Mouse (Mus musculus): Measurements from ENCODE around the gene H2-M5.
"Not testable (repeated sequence)": the region's sequence is repeated elsewhere in the genome, so short reads cannot be mapped to it uniquely, and the experiment has no call there.

The H2-M5 gene

DNA sequence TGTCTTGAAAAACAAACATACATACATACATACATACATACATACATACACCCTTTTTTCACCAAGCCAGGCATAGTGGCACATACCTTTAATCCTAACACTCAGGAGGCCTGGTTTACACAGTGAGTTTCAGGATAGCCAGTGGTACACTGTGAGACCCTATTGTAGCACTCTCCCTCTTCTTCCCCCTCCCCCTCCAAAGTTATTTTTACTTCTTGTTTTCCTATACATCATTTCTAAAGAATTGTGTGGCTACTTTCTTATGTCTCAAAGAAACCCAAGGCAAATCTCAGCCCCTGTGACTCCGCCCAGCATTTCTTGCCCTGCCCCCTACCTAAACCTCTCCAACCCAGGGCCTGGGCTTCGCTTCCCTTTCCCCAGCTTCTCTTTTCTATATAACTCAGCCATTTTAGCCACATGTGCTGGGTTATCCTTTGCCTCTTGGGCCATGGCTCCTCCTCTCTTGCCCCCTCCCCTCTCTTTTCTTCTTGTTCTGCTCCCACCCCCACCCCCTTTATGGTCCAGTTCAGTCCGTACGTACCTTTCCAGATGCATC, 4.5 kb upstream of the H2-M5 start:
- DNase-seq (ENCODE audit: low spot score): no peak

- DNase-seq (ENCODE audit: low spot score): no peak
Measured at GRCm38 (mm10) chr17:36992336-36993104, 3.2 kb upstream of the H2-M5 start.

- DNase-seq (ENCODE audit: low spot score): not testable (repeated sequence)
Measured at GRCm38 (mm10) chr17:36990630-36991029, 1.3 kb upstream of the H2-M5 start.

DNA sequence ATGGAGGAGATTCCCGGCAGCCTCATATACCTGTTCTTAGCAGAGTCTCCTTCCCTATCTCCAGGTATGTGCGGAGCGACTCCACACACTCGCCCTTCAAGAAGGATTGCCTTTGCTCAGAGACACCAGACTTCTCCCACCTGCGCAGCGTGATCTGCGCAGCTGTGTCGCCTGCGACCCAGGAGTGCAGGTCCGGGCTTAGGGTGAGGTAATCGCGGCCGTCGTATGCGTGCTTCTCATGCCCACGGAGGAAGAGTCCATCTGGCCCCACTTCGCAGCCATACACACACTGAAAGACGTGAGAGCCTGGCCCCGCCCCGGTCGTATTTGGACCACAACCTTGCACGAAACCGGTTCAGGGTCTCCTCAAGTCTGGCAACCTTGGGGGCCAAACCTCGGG, 862 bp downstream of the H2-M5 start:
- DNase-seq (ENCODE audit: low spot score): no peak

DNA sequence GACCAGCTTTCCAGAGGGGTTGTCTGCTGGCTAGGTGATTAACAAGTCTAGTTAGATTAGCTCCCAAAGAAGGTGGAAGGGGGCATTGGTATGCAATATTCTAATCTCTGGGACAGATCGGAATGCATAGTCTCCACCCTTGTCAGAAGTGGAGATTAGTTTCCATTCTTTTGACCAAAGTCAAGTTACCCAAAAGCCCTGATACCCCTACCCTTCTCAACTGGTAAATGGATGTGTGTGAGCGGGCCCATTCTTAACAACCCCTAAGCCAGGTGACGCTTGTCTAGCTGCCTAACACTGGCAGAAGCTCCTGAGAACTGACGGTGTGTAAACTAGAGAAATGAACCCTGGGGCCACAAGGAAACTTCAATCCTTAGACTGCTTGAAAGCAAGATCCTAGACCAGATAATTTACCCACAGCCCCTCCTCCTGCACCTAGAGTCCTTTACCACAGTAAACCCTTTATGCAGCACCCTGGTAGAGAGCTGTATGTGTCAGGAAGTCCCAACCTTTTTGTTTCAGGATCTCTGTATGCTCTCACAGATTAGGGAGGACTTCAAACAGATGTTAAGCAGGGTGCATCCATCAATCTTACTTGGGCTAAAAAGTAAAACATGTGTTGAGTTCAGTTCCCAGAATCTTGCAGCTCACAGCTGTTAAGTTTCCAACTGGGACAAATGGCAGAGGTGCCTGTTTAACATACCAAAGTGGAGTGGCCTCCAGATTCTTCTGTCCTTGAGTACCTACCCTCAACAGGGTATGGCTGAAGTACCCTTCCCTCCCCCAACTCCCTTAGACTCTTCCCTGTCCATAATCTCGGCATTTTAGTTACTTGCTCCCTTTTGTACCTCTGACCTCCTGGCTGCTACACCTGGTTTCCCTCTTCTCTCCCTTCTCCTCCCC, 6.8 kb downstream of the H2-M5 start:
- no peak for DNase-seq (ENCODE audit: low spot score)

DNA sequence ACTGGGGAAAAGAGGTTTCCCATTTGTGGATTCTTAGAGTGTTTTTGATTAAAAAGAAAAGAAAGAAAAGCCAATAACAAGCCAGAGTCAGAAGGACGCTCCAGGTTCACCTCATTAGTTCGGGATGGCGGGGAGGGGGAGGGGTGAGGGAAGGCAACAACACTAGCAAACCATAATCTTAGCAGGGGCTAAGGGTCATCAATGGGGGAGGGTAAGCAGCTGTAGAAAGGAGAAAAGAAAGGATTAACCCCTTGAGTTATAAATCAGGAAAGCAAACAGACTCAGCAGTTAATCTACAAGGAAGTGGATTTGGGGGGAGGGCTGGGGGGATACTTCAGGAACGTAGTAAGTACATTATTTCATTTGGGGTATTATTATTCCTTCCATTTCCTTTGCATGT, 7.5 kb downstream of the H2-M5 start:
- DNase-seq (ENCODE audit: low spot score): no peak

GRCm38 (mm10) chr17:36981221-36981813, 8.0 kb downstream of the H2-M5 start, which contains the start of gene 2410137M14Rik:
TSS of gene 2410137M14Rik (minus strand) at chr17:36981237.
- DNase-seq (ENCODE audit: low spot score): no peak

DNA sequence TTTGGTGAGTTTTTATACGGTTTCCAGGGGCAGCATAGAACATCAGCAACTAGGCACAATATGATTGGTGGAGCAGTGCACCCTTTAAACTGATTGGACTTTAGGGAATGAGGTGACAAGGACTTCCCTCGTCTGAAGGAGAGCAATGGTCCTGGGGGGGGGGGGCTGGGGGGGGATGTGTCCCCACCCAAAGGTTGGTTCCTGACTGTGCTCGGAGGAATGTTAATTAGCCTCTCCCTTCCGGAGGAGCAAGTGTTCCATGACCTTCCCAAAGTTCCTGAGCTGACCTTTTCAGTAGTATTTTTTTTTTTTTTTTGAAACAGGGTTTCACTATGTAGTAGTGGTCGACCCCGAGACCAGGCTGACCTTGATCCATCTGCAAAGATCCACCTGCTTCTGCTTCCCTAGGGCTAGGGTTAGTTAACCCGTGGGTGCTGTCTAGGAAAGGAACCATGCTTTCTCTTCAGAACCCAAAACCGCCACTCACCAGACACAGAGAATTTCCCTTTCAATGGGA, 16.0 kb downstream of the H2-M5 start:
- DNase-seq (ENCODE audit: low spot score): no peak

GRCm38 (mm10) chr17:36972791-36973190, 16.5 kb downstream of the H2-M5 start:
- DNase-seq (ENCODE audit: low spot score): no peak

GRCm38 (mm10) chr17:36971172-36971850, 18.0 kb downstream of the H2-M5 start:
- no peak for DNase-seq (ENCODE audit: low spot score)

GRCm38 (mm10) chr17:36970316-36970890, 18.9 kb downstream of the H2-M5 start:
- no peak for DNase-seq (ENCODE audit: low spot score)

GRCm38 (mm10) chr17:36966875-36967274, 22.5 kb downstream of the H2-M5 start:
- DNase-seq (ENCODE audit: low spot score): no peak

GRCm38 (mm10) chr17:36961125-36961524, 28.2 kb downstream of the H2-M5 start:
- DNase-seq (ENCODE audit: low spot score): no peak

DNA sequence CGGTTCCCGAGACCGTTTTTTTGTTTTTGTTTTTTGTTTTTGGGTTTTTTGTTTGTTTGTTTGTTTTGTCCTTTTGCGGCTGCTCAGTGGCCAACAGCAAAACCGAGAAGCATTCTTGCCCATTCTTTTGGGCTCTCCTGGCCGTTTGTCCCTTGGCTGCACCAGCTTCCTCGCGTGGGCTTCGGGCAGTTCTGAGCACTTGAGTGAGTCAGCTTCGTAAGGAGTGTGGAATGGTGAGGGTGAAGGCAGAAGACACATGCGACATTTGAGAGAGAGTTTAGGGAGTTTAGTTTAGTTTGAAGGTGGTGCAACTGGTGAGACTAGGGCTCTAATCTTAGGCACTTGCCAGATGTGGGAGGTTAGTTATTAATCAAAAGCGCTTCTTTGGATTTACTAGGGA, 30.5 kb downstream of the H2-M5 start:
- no peak for DNase-seq (ENCODE audit: low spot score)

GRCm38 (mm10) chr17:36957999-36958743, 31.2 kb downstream of the H2-M5 start, which contains the start of the genes Znrd1 and Znrd1as:
TSS of gene Znrd1 (minus strand) at chr17:36958559.
TSS of gene Znrd1as (plus strand) at chr17:36958592.
- peak; percentile 81 for DNase-seq (ENCODE audit: low spot score)

GRCm38 (mm10) chr17:36953062-36953461, 36.3 kb downstream of the H2-M5 start:
- no peak for DNase-seq (ENCODE audit: low spot score)

DNA sequence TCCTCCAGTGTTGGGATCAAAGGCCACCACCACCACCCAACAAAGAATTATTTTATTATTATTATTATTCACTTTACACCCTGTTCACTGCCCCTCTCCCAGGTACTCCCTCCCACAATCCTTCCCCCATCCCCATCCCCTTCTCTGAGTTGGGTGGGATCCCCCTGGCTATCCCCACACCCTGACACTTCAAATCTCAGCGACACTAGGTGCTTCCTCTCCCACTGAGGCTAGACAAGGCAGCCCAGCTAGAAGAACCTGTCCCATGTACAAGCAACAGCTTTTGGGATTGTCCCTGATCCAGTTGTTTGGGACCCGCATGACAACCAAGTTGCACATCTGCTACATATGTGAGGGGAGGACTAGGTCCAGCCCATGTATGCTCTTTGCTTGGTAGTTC, 36.7 kb downstream of the H2-M5 start:
- DNase-seq (ENCODE audit: low spot score): no peak

DNA sequence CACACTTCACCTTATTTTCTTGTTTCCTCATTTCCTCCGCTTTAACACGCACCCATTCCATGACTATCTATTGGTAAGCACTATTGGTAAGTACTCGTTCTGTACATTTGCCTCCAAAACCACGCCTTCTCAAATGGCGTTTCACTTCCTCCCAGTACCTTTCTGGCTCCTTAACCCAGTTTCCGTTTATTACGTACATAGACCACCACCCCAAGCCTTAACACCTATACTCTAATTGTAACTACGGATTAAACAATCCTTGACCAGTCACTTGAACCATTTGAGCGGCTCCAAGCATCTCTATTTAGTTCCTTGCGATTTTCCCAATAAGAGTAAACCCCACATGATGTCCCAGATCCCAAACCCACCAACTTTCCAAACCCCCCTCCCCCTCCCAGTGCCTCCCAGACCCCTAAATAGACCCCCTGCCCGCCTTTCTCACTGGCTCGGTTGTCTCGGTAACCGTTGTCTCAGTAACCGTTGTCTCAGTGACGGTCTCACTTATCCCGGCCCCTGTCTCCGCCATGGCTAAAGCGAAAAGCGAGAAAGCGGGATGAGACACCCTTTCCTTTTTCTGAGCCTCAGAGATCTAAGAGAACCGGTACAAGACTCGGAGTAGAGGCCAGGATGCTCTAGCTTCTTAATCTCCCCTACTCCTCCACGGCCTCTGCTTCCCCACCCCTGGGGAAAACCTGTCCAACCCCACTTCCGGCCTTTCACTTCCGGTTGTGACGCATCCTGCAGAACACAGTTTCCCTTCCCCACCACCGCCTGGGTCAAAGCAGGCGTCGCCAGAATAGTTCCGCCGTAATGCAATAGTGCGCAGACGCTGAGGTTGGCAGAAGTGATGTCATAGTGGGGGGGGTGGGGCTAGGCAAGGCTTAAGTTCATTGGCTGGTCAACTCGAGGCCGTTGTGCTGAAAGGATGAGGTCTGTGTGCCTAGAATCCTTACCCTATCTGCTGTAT, 38.1 kb downstream of the H2-M5 start, which contains the start of gene Ppp1r11:
Gene Ppp1r11, minus strand, starts transcription at position 761 of the 967 bp plus-strand sequence.
- peak; percentile 77 for DNase-seq (ENCODE audit: low spot score)

DNA sequence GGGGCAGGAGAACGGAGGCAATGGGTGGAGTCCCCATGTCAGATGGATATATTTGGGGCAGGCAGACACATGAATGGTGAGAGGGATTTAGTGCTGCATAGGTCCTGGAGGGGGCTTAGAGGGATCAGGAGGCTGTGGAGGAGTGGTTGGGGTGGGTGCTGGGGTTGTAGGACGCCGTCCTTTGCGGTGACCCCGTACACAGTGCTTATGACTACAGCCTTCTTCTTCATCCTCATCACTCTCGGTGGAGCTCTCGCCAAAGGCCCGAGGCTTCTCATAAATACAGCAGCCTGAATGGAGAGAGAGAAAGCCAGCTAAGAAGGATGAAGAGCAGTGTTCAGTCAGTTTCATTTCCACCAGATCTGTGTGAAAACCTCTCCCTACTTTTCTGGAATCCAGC, 40.1 kb downstream of the H2-M5 start:
- DNase-seq (ENCODE audit: low spot score): no peak

Measured in ovary, postnatal 10 days (tissue).